Mouse (Mus musculus): ENCODE measurements around the gene Bcl11a. TPM values are rescaled to one million over a fixed set of nuclear protein-coding genes. Genes with fewer than 3 reads are reported as not detected.
A peak's percentile ranks its signal among the peaks of the same experiment; 100 is the strongest.

Bcl11a gene
- polyA plus RNA-seq, 1 experiment, result 10.4 TPM

GRCm38 (mm10) chr11:24130186-24130760 is 52.4 kb downstream of the Bcl11a start:
- Histone ChIP-seq H3K4me3 (replicated peaks; ENCODE audit: insufficient read depth, low read depth, low read length) (no peak overlapping the region), H3K27me3 (ENCODE audit: control insufficient read depth, insufficient read depth, low read length) (no peaks in the 10 kb centered on the region), H3K27ac (ENCODE audit: insufficient read depth, low read length) (no peak overlapping the region), H3K4me1 (ENCODE audit: control insufficient read depth, insufficient read depth, low read length) (peaks cover 3% of the 10 kb centered on the region; the same call in 1 of the 2 replicates)
- no peak for DNase-seq
- 65% methylated on average over 7 of the region's 7 CpGs for WGBS
- TF ChIP-seq POLR2A (IDR thresholded peaks at IDR 0.05; ENCODE audit: borderline replicate concordance, insufficient read depth, low read length), result no peak
- TF ChIP-seq CTCF (IDR thresholded peaks at IDR 0.05; ENCODE audit: borderline replicate concordance, insufficient read depth, low read depth, low read length), result no peak

- Histone ChIP-seq H3K4me3 (replicated peaks; ENCODE audit: insufficient read depth, low read depth, low read length) (no peak overlapping the region), H3K27me3 (ENCODE audit: control insufficient read depth, insufficient read depth, low read length) (no peaks in the 10 kb centered on the region), H3K4me1 (ENCODE audit: control insufficient read depth, insufficient read depth, low read length) (peaks cover 3% of the 10 kb centered on the region; the same call in 1 of the 2 replicates), H3K27ac (ENCODE audit: insufficient read depth, low read length) (no peak overlapping the region)
- DNase-seq, result no peak
- WGBS, result 99% methylated on average over 2 of the region's 2 CpGs
- TF ChIP-seq POLR2A (IDR thresholded peaks at IDR 0.05; ENCODE audit: borderline replicate concordance, insufficient read depth, low read length), result no peak
- no peak for TF ChIP-seq CTCF (IDR thresholded peaks at IDR 0.05; ENCODE audit: borderline replicate concordance, insufficient read depth, low read depth, low read length)
These were observed 54.0 kb downstream of the Bcl11a start for GRCm38 (mm10) chr11:24131818-24132217.

- WGBS, result 98% methylated on average over 6 of the region's 6 CpGs
- no peak for DNase-seq
- no peak for TF ChIP-seq POLR2A (IDR thresholded peaks at IDR 0.05; ENCODE audit: borderline replicate concordance, insufficient read depth, low read length)
- no peak for TF ChIP-seq CTCF (IDR thresholded peaks at IDR 0.05; ENCODE audit: borderline replicate concordance, insufficient read depth, low read depth, low read length)
- H3K4me3 ChIP-seq (replicated peaks; ENCODE audit: insufficient read depth, low read depth, low read length), result no peak overlapping the region
- H3K4me1 ChIP-seq (ENCODE audit: control insufficient read depth, insufficient read depth, low read length), result peaks cover 3% of the 10 kb centered on the region; the same call in 1 of the 2 replicates
- no peak overlapping the region for H3K27ac ChIP-seq (ENCODE audit: insufficient read depth, low read length)
- H3K27me3 ChIP-seq (ENCODE audit: control insufficient read depth, insufficient read depth, low read length), result no peaks in the 10 kb centered on the region
These were observed 54.5 kb downstream of the Bcl11a start for GRCm38 (mm10) chr11:24132358-24132757.

- Histone ChIP-seq H3K4me1 (ENCODE audit: control insufficient read depth, insufficient read depth, low read length) (peaks cover 3% of the 10 kb centered on the region; the same call in 1 of the 2 replicates), H3K27ac (ENCODE audit: insufficient read depth, low read length) (no peak overlapping the region), H3K27me3 (ENCODE audit: control insufficient read depth, insufficient read depth, low read length) (no peaks in the 10 kb centered on the region), H3K4me3 (replicated peaks; ENCODE audit: insufficient read depth, low read depth, low read length) (no peak overlapping the region)
- DNase-seq, result no peak
- no peak for TF ChIP-seq POLR2A (IDR thresholded peaks at IDR 0.05; ENCODE audit: borderline replicate concordance, insufficient read depth, low read length)
- TF ChIP-seq CTCF (IDR thresholded peaks at IDR 0.05; ENCODE audit: borderline replicate concordance, insufficient read depth, low read depth, low read length), result no peak
- 92% methylated on average over 2 of the region's 2 CpGs for WGBS
These were observed 55.0 kb downstream of the Bcl11a start for GRCm38 (mm10) chr11:24132853-24133252.

GRCm38 (mm10) chr11:24133484-24133883 is 55.6 kb downstream of the Bcl11a start:
- no peak for DNase-seq
- H3K4me3 ChIP-seq (replicated peaks; ENCODE audit: insufficient read depth, low read depth, low read length), result no peak overlapping the region
- no peak for TF ChIP-seq CTCF (IDR thresholded peaks at IDR 0.05; ENCODE audit: borderline replicate concordance, insufficient read depth, low read depth, low read length)
- no peak for TF ChIP-seq POLR2A (IDR thresholded peaks at IDR 0.05; ENCODE audit: borderline replicate concordance, insufficient read depth, low read length)
- H3K4me1 ChIP-seq (ENCODE audit: control insufficient read depth, insufficient read depth, low read length), result peaks cover 3% of the 10 kb centered on the region; the same call in 1 of the 2 replicates
- H3K27me3 ChIP-seq (ENCODE audit: control insufficient read depth, insufficient read depth, low read length), result no peaks in the 10 kb centered on the region
- no peak overlapping the region for H3K27ac ChIP-seq (ENCODE audit: insufficient read depth, low read length)
- 61% methylated on average over 3 of the region's 3 CpGs for WGBS

- peak in 1 of 2 experiments; percentile 18 for DNase-seq
- Histone ChIP-seq H3K4me3 (replicated peaks; ENCODE audit: insufficient read depth, low read depth, low read length) (no peak overlapping the region), H3K27me3 (ENCODE audit: control insufficient read depth, insufficient read depth, low read length) (no peaks in the 10 kb centered on the region), H3K4me1 (ENCODE audit: control insufficient read depth, insufficient read depth, low read length) (peaks cover 3% of the 10 kb centered on the region; the same call in 1 of the 2 replicates), H3K27ac (ENCODE audit: insufficient read depth, low read length) (no peak overlapping the region)
- WGBS, result 26% methylated on average over 5 of the region's 5 CpGs
- TF ChIP-seq POLR2A (IDR thresholded peaks at IDR 0.05; ENCODE audit: borderline replicate concordance, insufficient read depth, low read length) (no peak), CTCF (IDR thresholded peaks at IDR 0.05; ENCODE audit: borderline replicate concordance, insufficient read depth, low read depth, low read length) (no peak)
These were observed 56.1 kb downstream of the Bcl11a start for GRCm38 (mm10) chr11:24133928-24134327.

GRCm38 (mm10) chr11:24135244-24135643 is 57.4 kb downstream of the Bcl11a start:
- no peak overlapping the region for H3K27ac ChIP-seq (ENCODE audit: insufficient read depth, low read length)
- 83% methylated on average over 2 of the region's 2 CpGs for WGBS
- no peak for DNase-seq
- H3K4me1 ChIP-seq (ENCODE audit: control insufficient read depth, insufficient read depth, low read length), result peaks cover 3% of the 10 kb centered on the region; the same call in 1 of the 2 replicates
- H3K27me3 ChIP-seq (ENCODE audit: control insufficient read depth, insufficient read depth, low read length), result no peaks in the 10 kb centered on the region
- no peak for TF ChIP-seq POLR2A (IDR thresholded peaks at IDR 0.05; ENCODE audit: borderline replicate concordance, insufficient read depth, low read length)
- no peak for TF ChIP-seq CTCF (IDR thresholded peaks at IDR 0.05; ENCODE audit: borderline replicate concordance, insufficient read depth, low read depth, low read length)
- H3K4me3 ChIP-seq (replicated peaks; ENCODE audit: insufficient read depth, low read depth, low read length), result no peak overlapping the region

- no peak overlapping the region for H3K27ac ChIP-seq (ENCODE audit: insufficient read depth, low read length)
These were observed 58.4 kb downstream of the Bcl11a start for GRCm38 (mm10) chr11:24136084-24136785.

More at GRCm38 (mm10) chr11:24136084-24136785, 58.4 kb downstream of the Bcl11a start:
- DNase-seq, result no peak
- TF ChIP-seq CTCF (IDR thresholded peaks at IDR 0.05; ENCODE audit: borderline replicate concordance, insufficient read depth, low read depth, low read length), result no peak
- no peak for TF ChIP-seq POLR2A (IDR thresholded peaks at IDR 0.05; ENCODE audit: borderline replicate concordance, insufficient read depth, low read length)
- H3K4me3 ChIP-seq (replicated peaks; ENCODE audit: insufficient read depth, low read depth, low read length), result no peak overlapping the region
- peaks cover 3% of the 10 kb centered on the region; the same call in 1 of the 2 replicates for H3K4me1 ChIP-seq (ENCODE audit: control insufficient read depth, insufficient read depth, low read length)
- WGBS, result 95% methylated on average over 6 of the region's 6 CpGs
- H3K27me3 ChIP-seq (ENCODE audit: control insufficient read depth, insufficient read depth, low read length), result no peaks in the 10 kb centered on the region

All from cerebellum, adult 2 months (tissue).